Mouse (Mus musculus) sigmoid colon, adult 10 weeks (tissue): ENCODE results near the gene Ndufb7. TPM values are rescaled to one million over a fixed set of nuclear protein-coding genes. Genes with fewer than 3 reads are reported as not detected.

Experiments
- polyA plus RNA-seq: library from polyadenylated mRNA; stranded (reverse); fragments of 350-450 nt; fragmentation: Illumina TruSeq; extraction: RNeasy Lipid Tissue Mini Kit (QIAGEN cat#74804); gene quantifications from one replicate; pipeline ENCODE4 v1.2.3, GENCODE M21; 2014; ENCODE audit warnings: low read depth, low replicate concordance

Ndufb7 gene
- polyA plus RNA-seq = 0.63 TPM

DNA sequence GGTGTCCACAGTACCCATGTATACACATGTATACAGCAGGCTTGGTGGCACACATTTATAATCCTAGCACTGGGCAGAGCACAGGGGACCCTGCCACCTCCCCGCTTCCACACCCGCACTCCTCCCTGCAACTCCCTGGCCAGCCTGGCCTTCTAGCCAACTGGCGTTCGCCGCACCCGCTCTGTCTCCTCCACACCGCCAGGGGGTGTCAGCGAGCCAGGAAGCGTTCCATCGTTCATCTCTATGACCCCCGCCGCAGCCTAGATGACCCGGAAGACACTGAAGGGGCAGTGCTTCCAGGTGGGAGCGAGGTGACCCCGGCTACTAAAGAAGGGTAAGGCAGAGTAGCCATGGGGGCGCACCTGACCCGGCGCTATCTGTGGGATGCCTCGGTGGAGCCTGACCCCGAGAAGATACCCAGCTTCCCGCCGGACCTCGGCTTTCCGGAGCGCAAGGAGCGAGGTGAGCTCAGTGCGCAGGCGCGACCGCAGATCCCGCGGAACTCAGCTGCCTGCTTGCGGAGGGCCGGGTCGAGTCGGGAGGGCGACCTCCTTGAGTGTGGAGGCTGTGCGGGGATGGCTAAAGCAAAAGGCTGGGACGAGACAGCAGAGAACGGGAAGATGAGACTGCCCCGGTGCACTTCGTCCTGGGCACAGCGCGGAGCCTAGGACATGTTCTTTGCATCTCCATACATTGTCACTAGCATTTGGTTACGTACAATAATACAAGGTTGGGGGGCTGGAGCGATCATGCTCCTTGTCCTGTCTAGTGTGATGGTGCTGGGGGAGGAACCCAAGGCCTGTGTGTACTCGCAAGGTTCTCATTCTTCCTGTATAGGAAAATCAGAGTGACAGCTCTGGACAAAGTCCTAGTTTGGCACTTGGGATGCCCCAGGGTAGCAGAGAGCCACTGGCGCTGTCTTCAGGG lies at the start of gene Ndufb7:
TSS of gene Ndufb7 (plus strand) at position 203 of the 927 bp plus-strand sequence.

DNA sequence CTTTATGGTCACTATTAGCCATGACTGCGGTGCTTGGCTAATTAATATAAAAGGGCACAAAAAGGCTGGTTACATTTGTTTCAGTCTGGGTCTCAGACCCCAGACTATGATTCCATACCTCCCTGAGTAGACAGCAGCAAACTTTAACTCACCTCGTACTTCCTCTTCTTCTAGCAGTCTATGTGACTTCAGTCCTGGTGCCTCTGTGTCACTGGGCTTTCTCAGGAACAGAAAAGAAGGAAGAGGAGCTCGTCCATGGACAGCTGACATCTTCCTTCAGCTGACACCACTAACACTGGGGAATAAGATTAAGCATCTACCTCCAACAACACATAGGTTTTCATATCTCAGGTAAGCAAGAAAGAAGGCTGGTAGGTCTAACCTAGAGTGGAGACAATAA lies 30.7 kb upstream of the Ndufb7 start, which contains the start of gene Olfr370:
TSS of gene Olfr370 (plus strand) at position 45 of the 400 bp plus-strand sequence.

DNA sequence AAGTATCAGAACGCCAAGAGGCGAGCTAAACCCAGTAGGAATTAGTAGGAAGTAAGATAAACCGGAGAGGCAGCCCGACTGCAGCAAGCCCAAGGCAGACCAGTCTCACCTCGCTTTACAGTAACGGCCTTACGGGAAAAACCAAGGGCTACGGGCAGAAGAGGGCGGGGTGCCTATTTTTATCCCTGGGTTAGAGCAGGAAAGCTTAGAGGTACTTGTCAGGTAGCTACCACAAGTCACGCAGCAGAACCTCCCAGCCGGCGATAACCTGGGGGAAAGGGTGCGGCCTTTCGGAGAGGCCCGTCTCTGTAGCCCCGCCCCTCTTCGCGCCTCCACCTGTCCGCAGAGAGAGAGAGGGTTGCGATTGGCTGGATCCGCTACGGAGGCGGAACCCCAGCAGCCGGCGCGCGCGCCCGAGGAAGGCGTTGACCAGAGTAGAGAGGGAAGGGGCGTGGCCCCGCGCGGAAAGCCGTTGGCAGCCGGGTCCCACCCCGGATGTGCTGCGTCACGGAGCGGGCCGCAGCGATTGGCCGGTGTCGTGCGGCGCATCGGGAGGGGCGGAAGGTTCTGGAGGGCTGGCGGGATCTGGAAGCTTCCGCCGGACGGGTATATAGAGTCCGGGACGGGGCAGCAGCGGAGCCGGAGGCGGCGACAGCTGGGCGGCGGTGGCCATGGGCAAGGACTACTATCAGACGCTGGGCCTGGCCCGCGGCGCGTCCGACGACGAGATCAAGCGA lies 41.4 kb downstream of the Ndufb7 start, which contains the start of the genes Tecr and Dnajb1:
TSS of gene Tecr (minus strand) at position 311 of the 737 bp plus-strand sequence.
TSS of gene Dnajb1 (plus strand) at position 533 of the 737 bp plus-strand sequence.

Other genes starting within 250 kb of the Ndufb7 start
- gene Elmod2, start 234.2 kb upstream of the Ndufb7 start, polyA plus RNA-seq = 61.4 TPM
- not detected for gene Mgat4d, start 218.2 kb upstream of the Ndufb7 start, polyA plus RNA-seq
- 0.76 TPM for gene Clgn, start 176.8 kb upstream of the Ndufb7 start, polyA plus RNA-seq
- 144 TPM for gene Scoc, start 108.3 kb upstream of the Ndufb7 start, polyA plus RNA-seq
- gene Olfr370, start 30.9 kb upstream of the Ndufb7 start, polyA plus RNA-seq = not detected
- 19.4 TPM for gene Tecr, start 41.3 kb downstream of the Ndufb7 start, polyA plus RNA-seq
- gene Dnajb1, start 41.5 kb downstream of the Ndufb7 start, polyA plus RNA-seq = 12.3 TPM
- not detected for gene Gipc1, start 86.0 kb downstream of the Ndufb7 start, polyA plus RNA-seq
- gene Ptger1, start 100.0 kb downstream of the Ndufb7 start, polyA plus RNA-seq = 1.3 TPM
- gene Pkn1, start 132.5 kb downstream of the Ndufb7 start, polyA plus RNA-seq = 20.5 TPM
- 7.6 TPM for gene Ddx39, start 148.5 kb downstream of the Ndufb7 start, polyA plus RNA-seq
- gene Adgre5, start 174.7 kb downstream of the Ndufb7 start, polyA plus RNA-seq = 10.3 TPM